Mouse (Mus musculus): ENCODE measurements around the gene Fam104a. TPM values are rescaled to one million over a fixed set of nuclear protein-coding genes. Genes with fewer than 3 reads are reported as not detected.

Fam104a gene
- total and polyA plus RNA-seq, 3 experiments, result 14.6 to 57.0 (median 35.3) TPM

GRCm38 (mm10) chr11:113699643-113700042, 15.7 kb upstream of the Fam104a start:
- in situ Hi-C loops (cut with MboI; ENCODE audit: low pct_ligation_motif_present, low pct_unique_long_range_greater_than_20kb, low sequenced_read_pairs) (loop anchor here (5.0 to 25.0 kb wide), 2 partner anchors 113 to 963 kb away; partner anchors contain the start of gene Rpl38), dilution Hi-C loops (cut with MboI; ENCODE audit: extremely low pct_ligation_motif_present, extremely low pct_unique_long_range_greater_than_20kb, low sequenced_read_pairs) (no loop called here)
- H3K4me2 ChIP-seq (ENCODE audit: insufficient read depth, low read depth, poor library complexity, severe bottlenecking), result no peak overlapping the region
- H3K4me1 ChIP-seq (ENCODE audit: control insufficient read depth in 1 of 2, insufficient read depth in 2 of 2), result peaks cover 0 to 12% of the 10 kb centered on the region in 2 experiments; a peak in 2 of 4 replicates
- H3K79me2 ChIP-seq (replicated peaks; ENCODE audit: control insufficient read depth, extremely low read depth, insufficient read depth, poor library complexity, severe bottlenecking), result no peaks in the 10 kb centered on the region
- no peak overlapping the region for H3K27ac ChIP-seq (ENCODE audit: insufficient read depth, low read depth)
- H3K36me3 ChIP-seq (replicated peaks in 1 of 2; ENCODE audit: control insufficient read depth in 1 of 2, insufficient read depth in 1 of 2, low read length in 1 of 2), result peaks cover 10 to 68% of the 10 kb centered on the region in 2 experiments
- peaks cover 9% of the 10 kb centered on the region for H3K9me3 ChIP-seq (replicated peaks; ENCODE audit: low read length)
- no peak for TF ChIP-seq CHD1 (IDR thresholded peaks at IDR 0.05; ENCODE audit: low read depth, low read length)
- TF ChIP-seq UBTF (IDR thresholded peaks at IDR 0.05; ENCODE audit: low read depth, low read length), result no peak
- TF ChIP-seq RAD21 (IDR thresholded peaks at IDR 0.05; ENCODE audit: low read depth, low read length), result no peak
- TF ChIP-seq USF1 (IDR thresholded peaks at IDR 0.05; ENCODE audit: low read depth, low read length), result no peak
- TF ChIP-seq SIN3A (IDR thresholded peaks at IDR 0.05; ENCODE audit: low read length), result no peak
- no peak for TF ChIP-seq ELF1 (IDR thresholded peaks at IDR 0.05; ENCODE audit: low read depth, low read length)
- no peak for TF ChIP-seq GABPA (IDR thresholded peaks at IDR 0.05; ENCODE audit: insufficient replicate concordance, low read depth, low read length)
- no peak for TF ChIP-seq USF2 (conservative IDR thresholded peaks at IDR 0.05; ENCODE audit: low read depth, low read length)
- no peak for TF ChIP-seq MXI1 (IDR thresholded peaks at IDR 0.05; ENCODE audit: low read depth, low read length)
- TF ChIP-seq MAX (IDR thresholded peaks at IDR 0.05; ENCODE audit: low read length), result no peak
- TF ChIP-seq ZC3H11A (IDR thresholded peaks at IDR 0.05; ENCODE audit: low read depth, low read length), result no peak
- no peak overlapping the region for H3K4me3 ChIP-seq (replicated peaks in 1 of 3; ENCODE audit: low read depth in 2 of 3, low read length in 2 of 3, poor library complexity in 1 of 3)
- no peaks in the 10 kb centered on the region for H3K27me3 ChIP-seq (replicated peaks)
- H3K9ac ChIP-seq (ENCODE audit: insufficient read depth, low read depth), result no peak overlapping the region
- DNase-seq (ENCODE audit: extremely low read depth), result no peak

GRCm38 (mm10) chr11:113698013-113698545, 14.1 kb upstream of the Fam104a start:
- Histone ChIP-seq H3K4me3 (replicated peaks in 1 of 3; ENCODE audit: low read depth in 2 of 3, low read length in 2 of 3, poor library complexity in 1 of 3) (no peak overlapping the region), H3K36me3 (replicated peaks in 1 of 2; ENCODE audit: control insufficient read depth in 1 of 2, insufficient read depth in 1 of 2, low read length in 1 of 2) (peaks cover 18 to 80% of the 10 kb centered on the region in 2 experiments), H3K9me3 (replicated peaks; ENCODE audit: low read length) (peaks cover 9% of the 10 kb centered on the region), H3K4me2 (ENCODE audit: insufficient read depth, low read depth, poor library complexity, severe bottlenecking) (no peak overlapping the region), H3K4me1 (ENCODE audit: control insufficient read depth in 1 of 2, insufficient read depth in 2 of 2) (peaks cover 0 to 6% of the 10 kb centered on the region in 2 experiments; a peak in 1 of 4 replicates), H3K9ac (ENCODE audit: insufficient read depth, low read depth) (no peak overlapping the region), H3K79me2 (replicated peaks; ENCODE audit: control insufficient read depth, extremely low read depth, insufficient read depth, poor library complexity, severe bottlenecking) (no peaks in the 10 kb centered on the region; the same call in 1 of the 2 replicates), H3K27ac (ENCODE audit: insufficient read depth, low read depth) (no peak overlapping the region), H3K27me3 (replicated peaks) (no peaks in the 10 kb centered on the region)
- in situ Hi-C loops (cut with MboI; ENCODE audit: low pct_ligation_motif_present, low pct_unique_long_range_greater_than_20kb, low sequenced_read_pairs) (no loop called here), dilution Hi-C loops (cut with MboI; ENCODE audit: extremely low pct_ligation_motif_present, extremely low pct_unique_long_range_greater_than_20kb, low sequenced_read_pairs) (no loop called here)
- no peak for DNase-seq (ENCODE audit: extremely low read depth)
- TF ChIP-seq MEF2A (IDR thresholded peaks at IDR 0.05; ENCODE audit: borderline replicate concordance, low read depth, low read length) (no peak), RCOR1 (conservative IDR thresholded peaks at IDR 0.05; ENCODE audit: low read depth, low read length) (no peak), TCF12 (IDR thresholded peaks at IDR 0.05; ENCODE audit: low read depth, low read length) (no peak), UBTF (IDR thresholded peaks at IDR 0.05; ENCODE audit: low read depth, low read length) (no peak), IRF4 (IDR thresholded peaks at IDR 0.05; ENCODE audit: low read depth, low read length) (no peak), EP300 (IDR thresholded peaks at IDR 0.05; ENCODE audit: low read length) (no peak), POLR2A (IDR thresholded peaks at IDR 0.05; ENCODE audit: low read depth, low read length) (no peak)
